ENCODE assay signal across 14 mouse cellular contexts in genomic region chr4:139248736-139249135, GRCm38 (mm10). TPM values are rescaled to one million over a fixed set of nuclear protein-coding genes. Genes with fewer than 3 reads are reported as not detected.
DNase-seq lines count a peak whose midpoint lies in the region; ATAC-seq and TF ChIP-seq lines count a peak whose summit lies in the region.
"Had no signal": no experiment of that assay in that cellular context is flagged by ENCODE, and none has a peak within 500 bp of the region (broad histone marks: within the 10 kb centered on the region; RNA-seq: fewer than 3 reads in every experiment).

No protein-coding gene starts in this region.

- H3K4me2 ChIP-seq in forebrain, embryonic 14.5 days (ENCODE audit: low read length) = no peak overlapping the region
- no peak overlapping the region for H3K4me2 ChIP-seq in kidney, embryonic 15.5 days
- H3K4me2 ChIP-seq in limb, embryonic 13.5 days (replicated peaks) = no peak overlapping the region
- H3K4me2 ChIP-seq in liver, embryonic 12.5 days = no peak overlapping the region
- H3K4me2 ChIP-seq: hindbrain, embryonic 14.5 days; liver, embryonic 13.5 days; midbrain, embryonic 11.5 days had no signal

- no peak overlapping the region for H3K4me3 ChIP-seq in forebrain, embryonic 10.5 days
- H3K4me3 ChIP-seq in forebrain, embryonic 14.5 days (ENCODE audit: low read depth, low read length) = no peak overlapping the region
- H3K4me3 ChIP-seq in kidney, embryonic 15.5 days (replicated peaks) = no peak overlapping the region
- H3K4me3 ChIP-seq in bone marrow macrophage, adult 2 months (ENCODE audit: insufficient read depth, low read length) = no peak overlapping the region
- H3K4me3 ChIP-seq in limb, embryonic 13.5 days = no peak overlapping the region
- no peak overlapping the region for H3K4me3 ChIP-seq in liver, embryonic 12.5 days
- H3K4me3 ChIP-seq: liver, embryonic 13.5 days had no signal

- no peak for TF ChIP-seq CTCF in bone marrow macrophage, adult 2 months (IDR thresholded peaks at IDR 0.05; ENCODE audit: low read depth, low read length)

- 79% methylated on average over 5 of the region's 5 CpGs for WGBS in forebrain, embryonic 10.5 days
- 78% methylated on average over 5 of the region's 5 CpGs for WGBS in forebrain, embryonic 14.5 days
- 85% methylated on average over 5 of the region's 5 CpGs for WGBS in kidney, embryonic 15.5 days
- 76% methylated on average over 5 of the region's 5 CpGs for WGBS in limb, embryonic 13.5 days
- 73% methylated on average over 5 of the region's 5 CpGs for WGBS in liver, embryonic 12.5 days (ENCODE audit: insufficient replicate concordance)

- H3K4me1 ChIP-seq in forebrain, embryonic 10.5 days = peaks cover 99% of the 10 kb centered on the region
- H3K4me1 ChIP-seq in forebrain, embryonic 14.5 days (ENCODE audit: control insufficient read depth, insufficient read depth, low read length) = peaks cover 31% of the 10 kb centered on the region
- peaks cover 90% of the 10 kb centered on the region for H3K4me1 ChIP-seq in kidney, embryonic 15.5 days
- H3K4me1 ChIP-seq in bone marrow macrophage, adult 2 months (ENCODE audit: control insufficient read depth, insufficient read depth, low read length) = peaks cover 39% of the 10 kb centered on the region
- H3K4me1 ChIP-seq in limb, embryonic 13.5 days = peaks cover 100% of the 10 kb centered on the region
- H3K4me1 ChIP-seq in liver, embryonic 12.5 days = peaks cover 32% of the 10 kb centered on the region

- no peak overlapping the region for H3K9ac ChIP-seq in forebrain, embryonic 14.5 days (ENCODE audit: low read length)
- H3K9ac ChIP-seq in kidney, embryonic 15.5 days = no peak overlapping the region
- peak overlapping the region; percentile 21; the same call in 1 of the 2 replicates for H3K9ac ChIP-seq in limb, embryonic 13.5 days
- H3K9ac ChIP-seq in liver, embryonic 12.5 days = no peak overlapping the region
- H3K9ac ChIP-seq: hindbrain, embryonic 14.5 days; liver, embryonic 13.5 days had no signal

- no peak for TF ChIP-seq POLR2A in bone marrow macrophage, adult 2 months (IDR thresholded peaks at IDR 0.05; ENCODE audit: borderline replicate concordance, low read depth, low read length)

- H3K9me3 ChIP-seq in forebrain, embryonic 10.5 days = no peaks in the 10 kb centered on the region
- no peaks in the 10 kb centered on the region for H3K9me3 ChIP-seq in forebrain, embryonic 14.5 days (replicated peaks; ENCODE audit: control insufficient read depth, low read length)
- no peaks in the 10 kb centered on the region for H3K9me3 ChIP-seq in kidney, embryonic 15.5 days (replicated peaks)
- no peaks in the 10 kb centered on the region for H3K9me3 ChIP-seq in limb, embryonic 13.5 days
- no peaks in the 10 kb centered on the region for H3K9me3 ChIP-seq in liver, embryonic 12.5 days (replicated peaks)
- H3K9me3 ChIP-seq: G1E; liver, embryonic 13.5 days had no signal

- no peak for ATAC-seq in forebrain, embryonic 14.5 days
- ATAC-seq in kidney, embryonic 15.5 days (replicated peaks; ENCODE audit: low FRiP score) = no peak
- no peak for ATAC-seq in limb, embryonic 13.5 days (ENCODE audit: low FRiP score, low read depth)
- ATAC-seq in liver, embryonic 12.5 days = no peak

- DNase-seq in forebrain, embryonic 10.5 days (ENCODE audit: extremely low spot score, low spot score) = no peak
- no peak for DNase-seq in forebrain, embryonic 14.5 days (ENCODE audit: low spot score)
- DNase-seq in kidney, adult 11 months = no peak
- no peak for DNase-seq in cerebellum, adult 9-10 months
- DNase-seq: layer of hippocampus, adult 9-11 months; liver, embryonic 13.5 days; right cerebral cortex, postnatal 14 days had no signal

- H3K27ac ChIP-seq in forebrain, embryonic 10.5 days = peak overlapping the region; percentile 78
- no peak overlapping the region for H3K27ac ChIP-seq in forebrain, embryonic 14.5 days (ENCODE audit: low read depth, low read length)
- peak overlapping the region; percentile 66 for H3K27ac ChIP-seq in kidney, embryonic 15.5 days
- H3K27ac ChIP-seq in bone marrow macrophage, adult 2 months (ENCODE audit: insufficient read depth, low read depth, low read length) = peak overlapping the region; percentile 35
- H3K27ac ChIP-seq in limb, embryonic 13.5 days = peak overlapping the region; percentile 90
- H3K27ac ChIP-seq in liver, embryonic 12.5 days = no peak overlapping the region
- H3K27ac ChIP-seq: hindbrain, embryonic 14.5 days; liver, embryonic 13.5 days had no signal

- peaks cover 7% of the 10 kb centered on the region; the same call in 1 of the 2 replicates for H3K36me3 ChIP-seq in forebrain, embryonic 10.5 days (replicated peaks)
- no peaks in the 10 kb centered on the region for H3K36me3 ChIP-seq in forebrain, embryonic 14.5 days (ENCODE audit: control insufficient read depth, insufficient read depth, low read length)
- H3K36me3 ChIP-seq in kidney, embryonic 15.5 days = peaks cover 6% of the 10 kb centered on the region; the same call in 1 of the 2 replicates
- no peaks in the 10 kb centered on the region; the same call in 1 of the 2 replicates for H3K36me3 ChIP-seq in limb, embryonic 13.5 days
- peaks cover 14% of the 10 kb centered on the region for H3K36me3 ChIP-seq in liver, embryonic 12.5 days

- H3K27me3 ChIP-seq in forebrain, embryonic 10.5 days (ENCODE audit: poor library complexity, severe bottlenecking) = no peaks in the 10 kb centered on the region
- no peaks in the 10 kb centered on the region for H3K27me3 ChIP-seq in forebrain, embryonic 14.5 days (replicated peaks; ENCODE audit: control insufficient read depth, insufficient read depth, low read length)
- no peaks in the 10 kb centered on the region for H3K27me3 ChIP-seq in kidney, embryonic 15.5 days
- no peaks in the 10 kb centered on the region for H3K27me3 ChIP-seq in limb, embryonic 13.5 days
- no peaks in the 10 kb centered on the region for H3K27me3 ChIP-seq in liver, embryonic 12.5 days (replicated peaks)
- H3K27me3 ChIP-seq: liver, embryonic 13.5 days had no signal

RNA-seq across cellular contexts. Expression of gene Capzb, which starts 56.0 kb away (rescaled TPM):
- 340 and 360 TPM in 2 replicates for polyA plus RNA-seq in forebrain, embryonic 10.5 days (2016; fragmentation: Nextera tagmentation; extraction: Ambion mirVana)
- 272 and 278 TPM in 2 replicates for polyA plus RNA-seq in forebrain, embryonic 14.5 days (2014; fragmentation: Nextera tagmentation; extraction: Ambion mirVana)
- polyA plus RNA-seq in kidney, embryonic 15.5 days (2015; fragmentation: Nextera tagmentation; extraction: Ambion mirVana) = 392 and 395 TPM in 2 replicates
- 483 and 496 TPM in 2 replicates for polyA plus RNA-seq in bone marrow macrophage, adult 2 months (2012; ENCODE audit: insufficient read depth, insufficient read length, missing spikeins)
- 396 and 406 TPM in 2 replicates for polyA plus RNA-seq in limb, embryonic 13.5 days (2015; fragmentation: Nextera tagmentation; extraction: Ambion mirVana)
- 208 and 209 TPM in 2 replicates for polyA plus RNA-seq in liver, embryonic 12.5 days (2016; fragmentation: Nextera tagmentation; extraction: Ambion mirVana)

Comparison
In these comparisons a context has a peak if more than half of its experiments do, and no peak if none do; other contexts are left out.
1. H3K27ac ChIP-seq: peak in forebrain, embryonic 10.5 days (single experiment), kidney, embryonic 15.5 days (single experiment), bone marrow macrophage, adult 2 months (single experiment) and limb, embryonic 13.5 days (single experiment); none in forebrain, embryonic 14.5 days (single experiment) and liver, embryonic 12.5 days (single experiment).